8 mouse cellular contexts compared by ENCODE assay signal in genomic region chr6:97353933-97354332, GRCm38 (mm10).
DNase-seq lines count a peak whose midpoint lies in the region; ATAC-seq and TF ChIP-seq lines count a peak whose summit lies in the region.

No protein-coding gene starts in this region.

- DNase-seq in heart, embryonic 10.5 days (ENCODE audit: low spot score): peak; percentile 90
- no peak for DNase-seq in heart, postnatal 36 days
- peak; percentile 78 for DNase-seq in brain, embryonic 14.5 days (ENCODE audit: low read depth)
- peak; percentile 17 for DNase-seq in kidney, postnatal 14 days
- DNase-seq in midbrain, postnatal 0 days (ENCODE audit: low spot score): peak; percentile 34
- DNase-seq in layer of hippocampus, postnatal 25 days (ENCODE audit: extremely low spot score in 1 of 2, low spot score in 1 of 2): no peak
- DNase-seq in layer of hippocampus, postnatal 14 days (ENCODE audit: low spot score in 2 of 2): no peak
- DNase-seq in spleen, postnatal 14 days (ENCODE audit: low spot score in 2 of 2): no peak

- H3K9ac ChIP-seq in midbrain, postnatal 0 days (replicated peaks; ENCODE audit: low read length, poor library complexity, severe bottlenecking): no peak overlapping the region

- peaks cover 73% of the 10 kb centered on the region for H3K4me1 ChIP-seq in heart, embryonic 10.5 days
- H3K4me1 ChIP-seq in midbrain, postnatal 0 days (ENCODE audit: insufficient read depth, low read length): peaks cover 3% of the 10 kb centered on the region; the same call in 1 of the 2 replicates

- no peaks in the 10 kb centered on the region for H3K27me3 ChIP-seq in heart, embryonic 10.5 days (ENCODE audit: insufficient read depth, poor library complexity, severe bottlenecking)
- no peaks in the 10 kb centered on the region; the same call in 1 of the 2 replicates for H3K27me3 ChIP-seq in midbrain, postnatal 0 days (ENCODE audit: insufficient read depth, low read length)

- H3K9me3 ChIP-seq in heart, embryonic 10.5 days: no peaks in the 10 kb centered on the region
- no peaks in the 10 kb centered on the region for H3K9me3 ChIP-seq in midbrain, postnatal 0 days (ENCODE audit: low read length)

- H3K27ac ChIP-seq in heart, embryonic 10.5 days: peak overlapping the region; percentile 87
- no peak overlapping the region for H3K27ac ChIP-seq in midbrain, postnatal 0 days (ENCODE audit: low read depth, low read length)

- 1% methylated on average over 5 of the region's 5 CpGs for WGBS in heart, embryonic 10.5 days
- WGBS in midbrain, postnatal 0 days: 22% methylated on average over 5 of the region's 5 CpGs

- TF ChIP-seq POLR2A in brain, embryonic 14.5 days (IDR thresholded peaks at IDR 0.05; ENCODE audit: borderline replicate concordance, extremely low read depth, insufficient read depth, insufficient read length, poor library complexity, severe bottlenecking): no peak

- H3K36me3 ChIP-seq in heart, embryonic 10.5 days: no peaks in the 10 kb centered on the region
- H3K36me3 ChIP-seq in midbrain, postnatal 0 days (ENCODE audit: insufficient read depth, low read length): no peaks in the 10 kb centered on the region

- H3K4me3 ChIP-seq in heart, embryonic 10.5 days: peak overlapping the region; percentile 61
- H3K4me3 ChIP-seq in midbrain, postnatal 0 days (ENCODE audit: low read depth, low read length): no peak overlapping the region

- H3K4me2 ChIP-seq in midbrain, postnatal 0 days (ENCODE audit: low read depth, low read length, poor library complexity, severe bottlenecking): no peak overlapping the region

- no peak for ATAC-seq in midbrain, postnatal 0 days (ENCODE audit: low FRiP score)

- intact Hi-C loops in heart, postnatal 36 days (cut with DNase I): loop anchor here (5.0 kb wide), 1 partner anchor 77 kb away; no protein-coding TSS in a partner anchor

- no peak for TF ChIP-seq CTCF in brain, embryonic 14.5 days (IDR thresholded peaks at IDR 0.05; ENCODE audit: borderline replicate concordance, extremely low read depth, insufficient read depth, insufficient read length)
- TF ChIP-seq CTCF in midbrain, postnatal 0 days (IDR thresholded peaks at IDR 0.05): no peak

Comparison
In these comparisons a context has a peak if more than half of its experiments do, and no peak if none do; other contexts are left out.
1. DNase-seq: peak in heart, embryonic 10.5 days (single experiment), brain, embryonic 14.5 days (single experiment), kidney, postnatal 14 days (single experiment) and midbrain, postnatal 0 days (single experiment); none in heart, postnatal 36 days (0 of 2), layer of hippocampus, postnatal 25 days (0 of 2), layer of hippocampus, postnatal 14 days (0 of 2) and spleen, postnatal 14 days (0 of 2).